Mouse (Mus musculus) brain, embryonic 14.5 days (tissue): ENCODE data around the gene 3110009E18Rik.

Experiments used
- CTCF ChIP-seq: fragments of 200-500 bp; IDR thresholded peaks from 2 replicates; pipeline ENCODE4 v1.5.1; 2012; ENCODE audit warnings: inconsistent platforms, mild to moderate bottlenecking, moderate library complexity, borderline replicate concordance; ENCODE audit not compliant: insufficient read depth, insufficient read length; ENCODE audit errors: extremely low read depth
- POLR2A ChIP-seq: fragments of 200-500 bp; IDR thresholded peaks from 2 replicates; pipeline ENCODE4 v1.6.1; 2012; ENCODE audit warnings: mild to moderate bottlenecking, inconsistent platforms, borderline replicate concordance; ENCODE audit not compliant: poor library complexity, insufficient read depth, insufficient read length, severe bottlenecking; ENCODE audit errors: extremely low read depth

DNA sequence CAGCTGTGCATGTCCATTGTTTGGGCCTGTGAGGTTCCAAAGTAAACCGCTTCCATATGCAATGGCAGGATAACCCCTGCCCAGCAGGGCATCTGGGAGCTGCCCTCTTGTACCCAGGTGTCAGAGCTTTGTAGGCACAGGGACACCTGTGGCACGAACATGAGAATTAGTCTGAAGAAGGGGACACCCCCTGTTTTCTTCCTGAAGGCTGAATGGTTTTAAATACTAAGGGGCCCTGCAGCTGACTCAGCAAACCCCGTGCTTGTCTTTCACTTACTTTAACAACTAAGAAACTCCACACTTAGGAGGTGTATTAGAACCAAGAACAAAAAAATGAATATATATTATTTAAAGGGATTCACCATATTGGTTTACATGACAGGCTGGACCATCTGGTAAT lies 77.2 kb downstream of the 3110009E18Rik start:
- TF ChIP-seq CTCF (no peak), POLR2A (no peak)
